Mouse (Mus musculus) cerebellum, adult 11-12 months (tissue): ENCODE results near the gene Cops3.
"Not testable (repeated sequence)": the region's sequence is repeated elsewhere in the genome, so short reads cannot be mapped to it uniquely, and the experiment has no call there.

Experiments used
- DNase-seq: peaks from one replicate; pipeline ENCODE4 v3.0.0; 2022

Cops3 gene

GRCm38 (mm10) chr11:59839459-59840126 is at the start of gene Cops3:
Gene Cops3 (minus strand): TSS chr11:59839838.
- DNase-seq, result peak; percentile 96

DNA sequence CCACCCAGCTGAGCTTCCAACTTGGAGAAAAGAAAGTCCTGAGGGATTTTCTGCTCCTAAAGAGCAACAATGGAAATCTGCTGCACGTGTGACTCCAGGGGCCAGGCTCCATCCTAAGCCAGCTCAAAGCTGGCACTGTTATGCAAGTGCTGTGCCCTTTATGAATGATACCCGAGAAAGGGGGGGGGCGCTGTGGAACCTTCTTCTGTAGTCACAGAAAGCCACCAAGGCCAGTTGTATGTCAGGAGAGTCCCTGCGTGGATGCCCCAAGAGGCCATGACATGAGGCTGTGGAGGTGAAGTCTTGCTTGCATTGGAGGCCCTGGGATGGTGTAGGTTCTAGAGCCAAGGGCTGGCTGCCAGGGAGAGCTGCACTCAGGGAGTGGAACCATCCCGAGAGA is 48.5 kb upstream of the Cops3 start:
- no peak for DNase-seq

GRCm38 (mm10) chr11:59886952-59887351 is 47.3 kb upstream of the Cops3 start:
- no peak for DNase-seq

GRCm38 (mm10) chr11:59885217-59885986 is 45.8 kb upstream of the Cops3 start:
- DNase-seq, result no peak

DNA sequence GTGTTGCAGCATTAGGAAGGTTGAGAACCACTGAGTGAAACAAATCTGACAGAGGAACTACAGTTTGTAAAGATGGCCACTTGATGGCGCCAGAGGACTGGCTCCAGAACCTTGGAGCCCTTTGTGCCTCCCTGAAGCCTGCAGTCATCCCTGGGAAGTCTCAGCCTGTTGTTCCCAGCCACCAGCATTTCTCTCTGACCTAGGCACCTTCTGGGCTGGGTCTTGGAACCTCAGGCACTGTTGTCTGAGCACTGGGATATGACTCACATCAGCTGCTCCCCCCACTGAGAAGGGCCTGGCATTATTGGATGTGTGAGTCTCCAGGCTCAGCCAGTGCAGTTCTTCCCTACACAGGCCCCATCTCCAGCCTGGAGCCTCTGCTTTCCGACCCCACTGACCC is 40.4 kb upstream of the Cops3 start:
- peak; percentile 72 for DNase-seq

DNA sequence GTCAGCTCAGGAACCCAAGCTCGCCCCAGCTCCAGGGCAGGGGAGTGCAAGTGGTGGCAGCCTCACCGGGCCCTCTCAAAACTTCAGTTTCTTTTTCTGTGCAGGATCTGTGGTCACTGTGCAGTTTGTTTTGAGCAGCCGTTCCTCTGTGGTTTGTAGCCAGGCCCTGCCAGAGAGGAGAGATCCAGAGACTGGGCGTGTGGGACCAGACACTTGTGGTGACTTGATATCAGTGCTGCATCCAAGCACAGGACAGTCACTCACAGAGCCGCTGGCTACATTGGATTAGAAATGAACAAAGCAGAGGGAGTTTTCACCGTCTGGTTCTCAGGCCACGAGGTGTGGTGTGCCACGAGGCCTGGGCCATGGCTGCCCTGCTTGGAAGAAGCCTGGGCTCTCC is 32.5 kb upstream of the Cops3 start:
- no peak for DNase-seq

DNA sequence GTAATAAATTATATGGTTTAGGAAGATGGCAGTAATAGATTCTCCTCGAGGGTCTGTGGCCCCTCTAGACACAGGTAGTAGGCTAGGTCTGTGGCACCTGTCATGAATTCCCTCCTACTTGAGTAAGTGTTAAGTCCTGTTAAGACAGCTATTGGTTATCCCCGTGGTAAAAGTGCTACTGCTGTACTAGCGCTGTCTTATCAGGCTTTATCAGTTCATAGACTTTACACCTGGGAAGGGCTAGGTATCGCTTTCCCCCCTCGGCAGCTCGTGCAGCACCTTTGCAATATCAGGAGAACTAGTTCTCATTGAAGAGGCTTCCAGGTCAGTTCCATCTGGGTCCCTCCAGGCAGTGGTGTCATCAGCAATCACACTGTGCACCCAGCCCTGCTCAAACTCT is 24.7 kb upstream of the Cops3 start:
- no peak for DNase-seq

DNA sequence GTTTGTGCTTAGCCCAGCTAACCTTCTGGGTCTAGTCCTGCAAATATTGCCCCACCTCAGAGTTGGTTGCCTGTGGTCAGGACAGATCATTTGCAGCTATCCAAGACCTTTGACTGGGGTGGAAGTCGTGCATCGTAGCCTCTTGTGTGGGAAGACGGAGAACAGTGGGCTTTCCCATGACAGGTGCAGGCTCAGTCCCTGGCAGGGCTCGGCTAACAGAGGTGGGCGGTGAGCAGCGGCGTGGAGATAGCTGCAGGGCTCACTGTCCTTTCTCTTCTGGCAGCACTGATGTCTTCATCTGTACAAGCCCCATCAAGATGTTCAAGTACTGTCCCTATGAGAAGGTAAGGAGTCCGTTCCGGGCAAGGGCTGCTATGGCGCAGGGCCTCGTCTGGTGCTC is 20.8 kb upstream of the Cops3 start:
- no peak for DNase-seq

- no peak for DNase-seq
These were observed 13.2 kb upstream of the Cops3 start for GRCm38 (mm10) chr11:59852865-59853264.

DNA sequence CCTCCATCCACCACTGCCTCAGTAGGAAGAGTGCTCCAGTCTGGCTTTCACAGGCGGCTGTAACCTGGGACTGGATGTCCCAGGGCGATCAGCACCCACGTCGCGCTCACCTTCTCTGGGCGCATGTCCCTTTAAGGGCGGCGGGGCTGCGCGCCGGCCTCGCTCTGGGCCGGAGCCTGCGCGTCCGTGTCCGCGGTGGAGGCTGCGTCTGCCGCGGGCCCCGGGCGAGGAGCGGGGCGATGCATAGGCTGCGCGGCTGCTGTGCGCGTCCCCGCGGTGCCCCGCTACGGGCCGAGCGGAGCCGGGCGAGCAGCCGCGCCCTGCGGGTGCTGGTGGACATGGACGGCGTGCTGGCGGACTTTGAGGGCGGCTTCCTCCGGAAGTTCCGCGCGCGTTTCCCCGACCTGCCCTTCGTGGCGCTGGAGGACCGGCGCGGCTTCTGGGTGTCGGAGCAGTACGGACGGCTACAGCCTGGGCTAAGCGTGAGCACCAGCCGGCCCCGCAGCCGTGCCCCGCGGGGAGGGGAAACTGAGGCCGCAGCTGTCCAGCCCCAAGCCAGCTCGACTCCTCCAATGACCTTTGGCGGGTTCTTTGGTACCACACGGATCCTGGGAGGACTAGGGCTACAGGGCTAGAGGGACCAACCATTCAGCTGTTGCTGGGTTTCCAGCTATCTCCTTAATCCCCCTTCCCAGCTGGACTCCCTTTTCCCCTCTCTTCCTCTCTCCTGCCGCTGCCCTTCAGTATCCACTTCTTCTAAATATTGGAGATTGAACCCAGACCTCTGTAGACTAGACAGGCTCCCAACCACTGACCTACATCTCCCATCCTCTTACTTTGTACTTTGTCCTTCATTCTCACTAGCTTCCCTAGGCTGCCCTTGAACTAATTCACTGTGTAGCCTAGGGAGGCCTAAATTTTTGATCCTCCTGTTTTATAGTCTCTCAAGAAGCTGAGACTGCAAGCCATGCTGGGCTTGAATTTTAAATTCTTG is 8.6 kb upstream of the Cops3 start:
- DNase-seq, result peak; percentile 77

- DNase-seq, result peak; percentile 64
These were observed 7.5 kb upstream of the Cops3 start for GRCm38 (mm10) chr11:59847131-59847530.

GRCm38 (mm10) chr11:59846311-59846710 is 6.7 kb upstream of the Cops3 start:
- DNase-seq, result no peak

- DNase-seq, result peak; percentile 93
These were observed 605 bp downstream of the Cops3 start, which contains the start of gene Nt5m for GRCm38 (mm10) chr11:59839008-59839458. Gene Nt5m (plus strand): TSS chr11:59839447.

- no peak for DNase-seq
These were observed 1.2 kb downstream of the Cops3 start for GRCm38 (mm10) chr11:59838426-59838825.

DNA sequence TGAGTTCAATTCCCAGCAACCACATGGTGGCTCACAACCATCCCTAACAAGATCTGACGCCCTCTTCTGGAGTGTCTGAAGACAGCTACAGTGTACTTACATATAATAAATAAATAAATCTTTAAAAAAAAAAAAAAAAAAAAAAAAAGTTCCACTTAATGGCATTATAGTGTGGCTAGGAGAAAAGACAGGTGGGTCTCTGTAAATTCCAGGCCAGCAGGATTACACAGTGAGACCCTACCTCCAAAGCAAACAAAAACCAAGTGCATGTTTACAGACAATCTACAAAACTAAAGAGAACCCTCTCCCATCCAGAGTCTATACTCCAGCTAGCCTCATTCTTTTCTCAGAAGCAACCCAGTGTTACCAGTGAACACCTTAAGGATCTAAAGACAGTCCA is 1.8 kb downstream of the Cops3 start:
- not testable (repeated sequence) for DNase-seq

DNA sequence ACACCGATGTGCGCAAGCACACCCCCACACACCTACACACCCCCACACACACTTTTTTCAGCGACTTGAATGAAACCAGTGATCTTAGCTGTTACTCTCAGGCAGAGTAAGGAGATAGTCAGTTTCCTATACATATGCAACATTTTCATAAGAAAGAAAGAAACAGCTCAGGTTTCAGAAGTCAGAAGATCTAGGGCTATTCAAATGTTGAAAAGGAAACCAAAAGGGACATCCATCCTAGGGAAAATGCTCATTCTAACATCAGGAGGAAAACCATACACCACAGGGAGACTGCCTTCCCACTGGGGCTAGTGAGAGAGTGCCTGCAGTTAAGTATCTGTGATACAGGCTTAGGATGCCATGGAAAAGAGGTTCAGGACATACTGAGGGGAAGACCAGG is 18.0 kb downstream of the Cops3 start:
- DNase-seq, result no peak

GRCm38 (mm10) chr11:59817916-59818315 is 21.7 kb downstream of the Cops3 start:
- no peak for DNase-seq

DNA sequence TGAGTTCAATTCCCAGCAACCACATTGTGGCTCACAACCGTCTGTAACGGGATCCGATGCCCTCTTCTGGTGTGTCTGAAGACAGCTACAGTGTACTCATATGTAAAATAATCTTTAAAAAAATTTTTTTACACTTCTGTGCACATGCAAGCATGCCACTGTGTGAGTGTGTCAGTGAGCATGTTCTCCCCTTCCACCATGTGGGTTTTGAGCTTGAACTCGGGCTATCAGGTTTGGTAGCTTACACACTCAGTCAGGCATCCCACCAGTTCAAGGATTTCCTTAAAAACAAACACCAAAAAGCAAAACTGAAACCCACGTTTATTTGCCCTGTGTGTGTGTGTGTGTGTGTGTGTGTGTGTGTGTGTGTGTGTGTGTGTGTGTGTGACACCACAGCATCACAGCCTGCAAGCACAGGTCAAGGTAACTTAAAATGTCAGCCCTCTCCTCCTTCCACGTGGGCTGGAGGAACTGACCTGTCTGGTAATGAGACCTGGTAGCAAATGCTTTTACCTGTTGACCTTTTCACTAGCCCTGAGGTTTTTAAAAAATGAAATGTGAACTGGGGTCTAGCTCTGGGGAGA is 24.1 kb downstream of the Cops3 start:
- DNase-seq, result no peak

- DNase-seq, result no peak
These were observed 24.7 kb downstream of the Cops3 start for GRCm38 (mm10) chr11:59814936-59815335.

DNA sequence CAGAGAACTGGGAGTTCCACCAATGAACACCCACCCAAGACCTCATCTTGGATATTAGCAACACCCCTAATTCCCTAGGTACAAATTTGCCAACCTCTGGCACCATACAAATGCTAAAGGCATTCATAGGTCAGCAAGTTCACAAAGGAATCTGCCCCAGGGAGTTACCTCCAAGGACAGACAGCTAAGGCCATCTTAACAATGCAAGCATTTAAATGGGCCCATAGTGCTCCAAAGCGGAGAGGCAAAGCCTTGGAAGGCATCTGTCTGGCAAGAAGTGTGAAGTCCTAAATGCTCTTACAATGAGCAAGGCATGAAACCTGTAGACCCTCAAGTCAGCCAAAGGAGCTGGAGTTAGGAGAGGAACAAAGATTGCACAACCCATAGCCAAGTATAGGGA is 25.3 kb downstream of the Cops3 start:
- DNase-seq, result no peak

GRCm38 (mm10) chr11:59813276-59813675 is 26.4 kb downstream of the Cops3 start:
- DNase-seq, result no peak

- DNase-seq, result no peak
These were observed 28.4 kb downstream of the Cops3 start for GRCm38 (mm10) chr11:59811211-59811610.
